Mouse (Mus musculus): ENCODE data around the gene Nodal. TPM values are rescaled to one million over a fixed set of nuclear protein-coding genes. Genes with fewer than 3 reads are reported as not detected.

Nodal gene
- polyA plus RNA-seq, 1 experiment from 2014 or later, result not detected

- ChIA-PET CTCF (interaction anchor here (1.1 to 1.2 kb wide), 2 partner anchors 19 to 39 kb away, joined by 3 read pairs; no protein-coding TSS in a partner anchor), POLR2A (interaction anchor here (0.6 kb wide), 1 partner anchor 39 kb away, joined by 3 read pairs; no protein-coding TSS in a partner anchor)
- TF ChIP-seq CTCF (IDR thresholded peaks at IDR 0.05), result no peak
- ATAC-seq (no peak), DNase-seq (ENCODE audit: low read depth, low spot score) (no peak)
- in situ Hi-C loops (cut with MboI; ENCODE audit: low pct_unique_long_range_greater_than_20kb), result no loop called here
- no peaks in the 10 kb centered on the region for H3K27me3 ChIP-seq
These were observed 37.6 kb upstream of the Nodal start for GRCm38 (mm10) chr10:61380186-61380585.

DNA sequence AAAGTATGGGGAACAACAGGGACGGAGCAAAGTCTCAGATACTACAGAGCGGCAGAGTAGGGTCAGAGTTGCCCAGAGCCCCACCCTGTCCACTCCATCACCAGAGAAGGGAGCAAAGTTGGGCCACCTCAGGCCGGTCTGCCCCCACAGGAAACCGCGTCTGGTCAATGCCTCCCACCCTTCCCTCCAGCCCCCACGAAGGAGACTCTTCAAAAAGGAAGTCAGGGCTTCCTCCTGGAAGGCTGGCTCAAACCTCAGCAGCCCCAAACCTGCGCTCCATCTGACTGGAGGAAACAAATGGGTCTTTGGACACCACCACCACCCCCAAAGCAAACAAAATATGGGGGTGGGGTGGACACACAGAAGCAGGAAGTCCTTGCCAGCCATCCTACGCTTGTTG is 35.9 kb upstream of the Nodal start:
- ATAC-seq (no peak), DNase-seq (ENCODE audit: low read depth, low spot score) (no peak)
- in situ Hi-C loops (cut with MboI; ENCODE audit: low pct_unique_long_range_greater_than_20kb), result no loop called here
- H3K27me3 ChIP-seq, result no peaks in the 10 kb centered on the region
- ChIA-PET POLR2A (no interaction called here), CTCF (no interaction called here)
- TF ChIP-seq CTCF (IDR thresholded peaks at IDR 0.05), result no peak

GRCm38 (mm10) chr10:61382281-61382731 is 35.5 kb upstream of the Nodal start:
- H3K27me3 ChIP-seq, result no peaks in the 10 kb centered on the region
- TF ChIP-seq CTCF (IDR thresholded peaks at IDR 0.05), result no peak
- in situ Hi-C loops (cut with MboI; ENCODE audit: low pct_unique_long_range_greater_than_20kb), result no loop called here
- ATAC-seq, result peak; percentile 23
- CTCF ChIA-PET, result no interaction called here
- DNase-seq (ENCODE audit: low read depth, low spot score), result no peak
- POLR2A ChIA-PET, result interaction anchor here (0.7 to 1.4 kb wide), 2 partner anchors 11 to 213 kb away, joined by 3 read pairs; no protein-coding TSS in a partner anchor

GRCm38 (mm10) chr10:61383021-61383714 is 34.6 kb upstream of the Nodal start, which contains the start of gene Pald1:
Gene Pald1 (minus strand): TSS chr10:61383530.
- ChIA-PET POLR2A (interaction anchor here (0.6 to 1.4 kb wide), 3 partner anchors 10 to 214 kb away, joined by 3 read pairs; no protein-coding TSS in a partner anchor), CTCF (no interaction called here)
- no peak for TF ChIP-seq CTCF (IDR thresholded peaks at IDR 0.05)
- peak; percentile 37 for DNase-seq (ENCODE audit: low read depth, low spot score)
- in situ Hi-C loops (cut with MboI; ENCODE audit: low pct_unique_long_range_greater_than_20kb), result no loop called here
- H3K27me3 ChIP-seq, result no peaks in the 10 kb centered on the region
- ATAC-seq, result peak; percentile 83

DNA sequence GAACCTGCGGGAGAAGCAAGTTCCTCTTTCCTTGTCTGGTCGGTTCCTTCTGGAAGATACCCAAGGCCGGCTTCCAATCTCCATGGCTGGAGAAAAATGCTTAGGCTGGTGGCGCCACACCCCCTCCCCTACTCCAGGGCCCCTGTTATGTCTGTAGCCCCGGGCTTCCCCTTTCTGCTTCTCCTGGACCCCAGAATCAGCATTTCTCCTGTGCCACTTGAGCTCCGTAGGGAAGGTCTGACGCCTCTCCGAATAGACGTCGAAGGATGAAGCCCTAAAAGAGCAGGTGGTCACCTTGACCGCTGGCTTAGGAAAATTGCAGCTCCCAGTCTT is 34.1 kb upstream of the Nodal start:
- no peaks in the 10 kb centered on the region for H3K27me3 ChIP-seq
- CTCF ChIA-PET, result no interaction called here
- POLR2A ChIA-PET, result interaction anchor here (1.4 kb wide), 1 partner anchor 215 kb away, joined by 3 read pairs; no protein-coding TSS in a partner anchor
- in situ Hi-C loops (cut with MboI; ENCODE audit: low pct_unique_long_range_greater_than_20kb), result no loop called here
- no peak for DNase-seq (ENCODE audit: low read depth, low spot score)
- no peak for ATAC-seq
- TF ChIP-seq CTCF (IDR thresholded peaks at IDR 0.05), result no peak

DNA sequence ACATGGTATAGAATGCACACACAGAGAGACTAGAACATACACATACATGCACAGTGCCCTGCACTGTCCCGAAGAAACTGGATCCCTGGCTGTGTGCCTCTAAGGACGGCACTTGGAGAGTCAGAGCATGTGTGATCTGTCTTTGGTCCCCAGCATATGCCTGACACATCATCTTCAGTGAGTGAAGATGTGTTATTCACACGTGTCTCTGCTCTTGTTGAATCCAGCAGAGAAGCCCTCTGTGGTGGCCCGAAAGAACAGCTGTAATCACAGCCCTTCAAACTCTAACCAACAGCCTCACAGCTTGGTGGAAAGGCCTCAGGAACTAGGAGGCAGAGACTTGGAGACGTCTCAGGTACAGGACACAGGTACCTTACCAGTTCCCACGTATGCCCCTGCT is 32.6 kb upstream of the Nodal start:
- ATAC-seq (no peak), DNase-seq (ENCODE audit: low read depth, low spot score) (no peak)
- POLR2A ChIA-PET, result no interaction called here
- CTCF ChIA-PET, result interaction anchor here (1.2 kb wide), 1 partner anchor 14 kb away, joined by 4 read pairs; no protein-coding TSS in a partner anchor
- in situ Hi-C loops (cut with MboI; ENCODE audit: low pct_unique_long_range_greater_than_20kb), result no loop called here
- TF ChIP-seq CTCF (IDR thresholded peaks at IDR 0.05), result no peak
- H3K27me3 ChIP-seq, result peaks cover 1% of the 10 kb centered on the region

- ATAC-seq (no peak), DNase-seq (ENCODE audit: low read depth, low spot score) (no peak)
- no peak for TF ChIP-seq CTCF (IDR thresholded peaks at IDR 0.05)
- ChIA-PET POLR2A (interaction anchor here (1.1 kb wide), 1 partner anchor 11 kb away, joined by 3 read pairs; no protein-coding TSS in a partner anchor), CTCF (no interaction called here)
- in situ Hi-C loops (cut with MboI; ENCODE audit: low pct_unique_long_range_greater_than_20kb), result no loop called here
- peaks cover 4% of the 10 kb centered on the region for H3K27me3 ChIP-seq
These were observed 31.5 kb upstream of the Nodal start for GRCm38 (mm10) chr10:61386284-61386683.

- ChIA-PET POLR2A (no interaction called here), CTCF (no interaction called here)
- in situ Hi-C loops (cut with MboI; ENCODE audit: low pct_unique_long_range_greater_than_20kb), result no loop called here
- TF ChIP-seq CTCF (IDR thresholded peaks at IDR 0.05), result no peak
- ATAC-seq (no peak), DNase-seq (ENCODE audit: low read depth, low spot score) (no peak)
- peaks cover 4% of the 10 kb centered on the region for H3K27me3 ChIP-seq
These were observed 28.8 kb upstream of the Nodal start for GRCm38 (mm10) chr10:61389020-61389419.

GRCm38 (mm10) chr10:61390148-61390547 is 27.6 kb upstream of the Nodal start:
- ATAC-seq (no peak), DNase-seq (ENCODE audit: low read depth, low spot score) (no peak)
- TF ChIP-seq CTCF (IDR thresholded peaks at IDR 0.05), result no peak
- peaks cover 4% of the 10 kb centered on the region for H3K27me3 ChIP-seq
- CTCF ChIA-PET, result no interaction called here
- in situ Hi-C loops (cut with MboI; ENCODE audit: low pct_unique_long_range_greater_than_20kb), result no loop called here
- POLR2A ChIA-PET, result no interaction called here

DNA sequence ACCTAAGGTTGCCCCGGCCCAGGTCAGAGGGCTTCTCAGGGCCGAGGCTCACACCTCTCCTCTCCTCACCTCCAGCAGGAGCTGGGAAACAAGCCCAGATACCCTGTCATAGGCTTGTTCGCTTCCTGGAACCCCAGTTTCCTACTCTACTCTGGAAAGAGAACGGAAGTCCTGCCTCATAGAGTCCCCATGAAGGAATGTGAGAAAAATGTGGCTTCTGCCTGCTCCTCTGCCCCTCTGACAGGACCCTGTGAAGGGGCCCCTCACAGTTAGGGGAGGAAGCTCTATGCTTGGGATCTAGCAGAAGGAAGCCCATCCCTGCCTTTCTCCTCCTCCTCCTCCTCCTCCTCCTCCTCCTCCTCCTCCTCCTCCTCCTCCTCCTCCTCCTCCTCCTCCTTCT is 25.2 kb upstream of the Nodal start:
- in situ Hi-C loops (cut with MboI; ENCODE audit: low pct_unique_long_range_greater_than_20kb), result no loop called here
- peaks cover 4% of the 10 kb centered on the region for H3K27me3 ChIP-seq
- no peak for TF ChIP-seq CTCF (IDR thresholded peaks at IDR 0.05)
- ATAC-seq (no peak), DNase-seq (ENCODE audit: low read depth, low spot score) (no peak)
- ChIA-PET CTCF (no interaction called here), POLR2A (interaction anchor here (1.4 kb wide), 1 partner anchor 10 kb away, joined by 3 read pairs; no protein-coding TSS in a partner anchor)

DNA sequence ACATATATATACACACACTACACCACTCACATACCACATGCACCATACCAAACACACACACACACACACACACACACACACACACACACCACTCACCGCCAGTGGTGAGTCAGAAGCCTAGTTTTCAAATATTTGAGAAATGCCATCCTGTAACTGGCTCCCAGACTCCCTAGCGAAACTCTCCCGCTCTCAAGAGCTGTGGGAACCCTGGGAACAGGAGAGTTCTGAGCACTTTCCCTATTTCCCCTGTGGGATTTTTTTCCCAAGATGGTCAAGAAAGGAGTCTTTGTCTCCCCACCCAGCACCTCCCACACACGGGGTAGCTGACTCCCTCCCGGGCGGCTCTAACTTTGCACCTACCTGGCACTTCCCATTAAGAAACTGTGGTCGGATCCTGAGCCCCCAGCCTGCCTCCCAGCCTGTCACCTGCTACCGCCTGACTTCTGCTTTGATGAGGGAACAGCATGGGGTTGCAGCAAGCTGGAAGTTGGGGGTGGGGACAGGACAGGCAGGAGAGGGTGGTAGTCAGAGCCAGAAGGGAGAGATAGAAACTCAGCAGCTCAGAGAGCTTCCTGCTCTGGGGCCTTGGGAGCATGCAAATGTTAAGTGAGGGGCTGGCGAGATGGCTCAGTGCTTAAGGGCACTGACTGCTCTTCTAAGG is 23.2 kb upstream of the Nodal start:
- CTCF ChIA-PET, result interaction anchor here (1.4 to 1.9 kb wide), 2 partner anchors 50 to 54 kb away, joined by 5 to 7 read pairs; no protein-coding TSS in a partner anchor
- POLR2A ChIA-PET, result no interaction called here
- peaks cover 4% of the 10 kb centered on the region for H3K27me3 ChIP-seq
- no peak for ATAC-seq
- in situ Hi-C loops (cut with MboI; ENCODE audit: low pct_unique_long_range_greater_than_20kb), result loop anchor here (5.0 kb wide), 1 partner anchor 52 kb away; no protein-coding TSS in a partner anchor
- no peak for TF ChIP-seq CTCF (IDR thresholded peaks at IDR 0.05)
- no peak for DNase-seq (ENCODE audit: low read depth, low spot score)

Data from Patski (cell line).